19 mouse cellular contexts compared by ENCODE assay signal in genomic region chr9:116912493-116912847, GRCm38 (mm10).
DNase-seq lines count a peak whose midpoint lies in the region; ATAC-seq and TF ChIP-seq lines count a peak whose summit lies in the region.
"Had no signal": no experiment of that assay in that cellular context is flagged by ENCODE, and none has a peak within 500 bp of the region (broad histone marks: within the 10 kb centered on the region; RNA-seq: fewer than 3 reads in every experiment).

No protein-coding gene starts in this region.

- no peak overlapping the region for H3K9ac ChIP-seq in lung, embryonic 15.5 days
- H3K9ac ChIP-seq in embryonic facial prominence, embryonic 12.5 days = no peak overlapping the region
- H3K9ac ChIP-seq in limb, embryonic 15.5 days = no peak overlapping the region
- H3K9ac ChIP-seq: forebrain, embryonic 15.5 days; liver, embryonic 15.5 days had no signal

- H3K36me3 ChIP-seq in lung, embryonic 15.5 days = no peaks in the 10 kb centered on the region
- H3K36me3 ChIP-seq in embryonic facial prominence, embryonic 12.5 days = no peaks in the 10 kb centered on the region
- no peaks in the 10 kb centered on the region for H3K36me3 ChIP-seq in limb, embryonic 15.5 days
- H3K36me3 ChIP-seq: forebrain, embryonic 15.5 days; G1E; liver, embryonic 15.5 days had no signal

- H3K27me3 ChIP-seq in lung, embryonic 15.5 days = no peaks in the 10 kb centered on the region
- no peaks in the 10 kb centered on the region for H3K27me3 ChIP-seq in embryonic facial prominence, embryonic 12.5 days
- H3K27me3 ChIP-seq in limb, embryonic 15.5 days = no peaks in the 10 kb centered on the region
- H3K27me3 ChIP-seq: liver, embryonic 15.5 days had no signal

- WGBS in lung, embryonic 15.5 days = 21% methylated on average over 3 of the region's 3 CpGs
- WGBS in embryonic facial prominence, embryonic 12.5 days = 36% methylated on average over 3 of the region's 3 CpGs
- WGBS in limb, embryonic 15.5 days = 27% methylated on average over 3 of the region's 3 CpGs

- H3K4me3 ChIP-seq in gastrocnemius, adult 2 months = no peak overlapping the region
- no peak overlapping the region for H3K4me3 ChIP-seq in lung, embryonic 15.5 days
- H3K4me3 ChIP-seq in embryonic facial prominence, embryonic 12.5 days = no peak overlapping the region
- H3K4me3 ChIP-seq in limb, embryonic 15.5 days = no peak overlapping the region
- H3K4me3 ChIP-seq: forebrain, embryonic 15.5 days; layer of hippocampus, adult 2 months; liver, embryonic 15.5 days had no signal

- intact Hi-C loops in gastrocnemius, adult 2 months (cut with DNase I) = no loop called here
- intact Hi-C loops in gastrocnemius, postnatal 14 days (cut with DNase I; ENCODE audit: low total_unique reads) = no loop called here

- no peak; the same call in 1 of the 2 replicates for ATAC-seq in lung, embryonic 15.5 days (ENCODE audit: borderline replicate concordance, extremely low read depth, low FRiP score, low TSS enrichment)
- ATAC-seq in embryonic facial prominence, embryonic 12.5 days (ENCODE audit: insufficient number of reproducible peaks, insufficient read depth, low FRiP score, low TSS enrichment) = no peak
- ATAC-seq in limb, embryonic 15.5 days (ENCODE audit: insufficient number of reproducible peaks, low FRiP score, low TSS enrichment, low read depth) = no peak
- ATAC-seq: activated CD4-positive, CD25-positive, alpha-beta regulatory T cell, adult 4 months; forebrain, embryonic 15.5 days; intestine, embryonic 16.5 days had no signal

- TF ChIP-seq CTCF in gastrocnemius, adult 2 months (IDR thresholded peaks at IDR 0.05) = no peak

- no peak for DNase-seq in gastrocnemius, adult 2 months
- DNase-seq in gastrocnemius, postnatal 14 days = no peak
- DNase-seq in lung, postnatal 4 days = no peak
- no peak for DNase-seq in right cerebral cortex, adult 2 months (ENCODE audit: low spot score in 2 of 2)
- DNase-seq in adrenal gland, adult 8-10 months = no peak
- DNase-seq: B cell, adult 2 months; cerebellum, adult 18-20 months; gastrocnemius, postnatal 10 days; right cerebral cortex, adult 18-20 months; thymus, postnatal 25 days had no signal

- H3K4me2 ChIP-seq in lung, embryonic 15.5 days = no peak overlapping the region
- H3K4me2 ChIP-seq in embryonic facial prominence, embryonic 12.5 days (replicated peaks) = no peak overlapping the region
- H3K4me2 ChIP-seq in limb, embryonic 15.5 days = no peak overlapping the region
- H3K4me2 ChIP-seq: forebrain, embryonic 15.5 days; liver, embryonic 15.5 days had no signal

- peaks cover 18% of the 10 kb centered on the region for H3K4me1 ChIP-seq in lung, embryonic 15.5 days
- peaks cover 19% of the 10 kb centered on the region for H3K4me1 ChIP-seq in embryonic facial prominence, embryonic 12.5 days
- peaks cover 27% of the 10 kb centered on the region for H3K4me1 ChIP-seq in limb, embryonic 15.5 days
- H3K4me1 ChIP-seq: liver, embryonic 15.5 days had no signal

- peak overlapping the region; percentile 43; the same call in 1 of the 2 replicates for H3K27ac ChIP-seq in gastrocnemius, adult 2 months
- peak overlapping the region; percentile 77 for H3K27ac ChIP-seq in lung, embryonic 15.5 days
- 0 out of 2 replicates have a peak overlapping the region, but pooled peaks have one; percentile 17 for H3K27ac ChIP-seq in embryonic facial prominence, embryonic 12.5 days
- peak overlapping the region; percentile 68 for H3K27ac ChIP-seq in limb, embryonic 15.5 days
- H3K27ac ChIP-seq: forebrain, embryonic 15.5 days; layer of hippocampus, adult 2 months; liver, embryonic 15.5 days had no signal

- H3K9me3 ChIP-seq in lung, embryonic 15.5 days = no peaks in the 10 kb centered on the region
- no peaks in the 10 kb centered on the region for H3K9me3 ChIP-seq in embryonic facial prominence, embryonic 12.5 days
- H3K9me3 ChIP-seq in limb, embryonic 15.5 days = no peaks in the 10 kb centered on the region
- H3K9me3 ChIP-seq: forebrain, embryonic 15.5 days; liver, embryonic 15.5 days had no signal

Comparison
In these comparisons a context has a peak if more than half of its experiments do, and no peak if none do; other contexts are left out.
1. H3K27ac ChIP-seq: peak in every context shown above with its lines; median percentile 77 in lung, embryonic 15.5 days; 68 in limb, embryonic 15.5 days; 43 in gastrocnemius, adult 2 months; 17 in embryonic facial prominence, embryonic 12.5 days.